Mouse (Mus musculus) cortical plate, adult 2 months (tissue): ENCODE measurements around the gene Pax3.

ENCODE experiments used
- CTCF ChIP-seq: fragments of 200-500 bp; IDR thresholded peaks from 2 replicates; pipeline ENCODE4 v1.5.1; 2011; ENCODE audit warnings: mild to moderate bottlenecking, control low read depth, low read length; ENCODE audit not compliant: insufficient read depth; ENCODE audit errors: extremely low read depth
- POLR2A ChIP-seq: fragments of 200-500 bp; IDR thresholded peaks from 2 replicates; pipeline ENCODE4 v1.6.1; 2011; ENCODE audit warnings: mild to moderate bottlenecking, low read length, control low read depth; ENCODE audit not compliant: insufficient read depth; ENCODE audit errors: extremely low read depth

DNA sequence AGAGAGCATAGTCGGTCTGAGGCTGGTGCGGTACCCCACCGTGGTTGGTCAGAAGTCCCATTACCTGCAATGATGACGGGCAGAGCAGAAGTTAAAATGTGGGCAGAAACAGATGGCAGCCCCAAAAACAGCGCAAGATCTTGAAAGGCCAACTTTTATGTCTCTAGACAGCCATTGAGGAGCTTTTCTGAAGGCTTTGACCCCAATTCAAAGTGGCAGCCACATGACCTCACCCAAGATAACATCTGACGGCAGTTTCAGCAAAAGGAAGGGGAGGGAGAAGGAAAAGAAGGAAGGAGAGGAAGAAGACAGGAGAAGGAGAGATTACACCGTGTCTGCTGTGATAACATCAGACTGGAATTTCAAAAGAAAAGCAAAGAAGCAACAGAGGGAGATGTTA lies 93.4 kb downstream of the Pax3 start:
- no peak for TF ChIP-seq POLR2A
- no peak for TF ChIP-seq CTCF
